Mouse (Mus musculus) effector memory CD4-positive, alpha-beta T cell, adult 5 months (primary cell): ENCODE measurements around the gene Brf1. TPM values are rescaled to one million over a fixed set of nuclear protein-coding genes. Genes with fewer than 3 reads are reported as not detected.

Experiments
- polyA plus RNA-seq: library from polyadenylated mRNA; unstranded; fragments of 100-300 nt; shearing (Covaris generic); gene quantifications from one replicate; pipeline ENCODE4 v1.2.1, GENCODE M21; 2017

The Brf1 gene
- 204 TPM for polyA plus RNA-seq

DNA sequence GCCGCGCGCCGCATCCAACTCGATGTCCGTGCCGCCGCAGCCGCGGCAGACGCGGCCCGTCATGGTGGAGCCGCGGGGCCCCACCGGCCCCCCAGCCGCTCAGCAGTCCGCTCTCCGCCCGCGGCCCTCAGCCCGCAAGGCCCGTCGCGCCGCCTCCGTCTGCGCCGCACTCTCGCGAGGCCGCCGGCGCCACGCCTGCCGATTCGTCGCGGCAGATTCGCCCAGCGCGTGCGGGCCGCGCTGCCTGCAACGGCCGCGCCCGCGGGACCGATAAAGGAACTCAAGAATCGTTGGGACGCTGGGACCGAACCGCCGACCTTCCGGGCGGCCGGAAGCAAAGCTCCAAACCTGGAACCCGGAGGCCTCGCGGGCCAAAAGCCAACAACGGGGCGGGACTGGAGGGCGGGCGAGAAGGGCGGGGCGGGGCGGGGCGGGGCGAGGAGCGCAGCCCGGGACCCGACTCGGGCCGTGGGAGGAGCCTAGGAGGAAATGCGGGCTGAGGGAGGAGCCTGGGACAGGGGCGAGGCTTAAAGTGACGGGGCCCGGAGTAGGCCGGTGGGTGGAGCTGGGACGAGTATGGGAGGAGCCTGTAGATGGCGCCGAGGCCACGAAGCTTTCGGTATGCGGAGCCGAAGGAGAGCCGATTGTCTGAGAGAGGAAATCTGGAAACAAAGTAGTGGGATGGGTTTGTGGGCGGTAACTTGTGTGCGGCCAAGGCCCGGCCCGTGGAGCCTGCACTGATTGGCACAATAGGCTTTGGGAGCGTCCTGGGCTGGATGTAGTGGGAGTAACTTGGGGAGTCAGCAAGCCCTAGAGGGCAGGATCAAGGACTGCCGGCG, at the start of gene Brf1:
Brf1 (minus strand) TSS at position 411 of the 839 bp plus-strand sequence.

DNA sequence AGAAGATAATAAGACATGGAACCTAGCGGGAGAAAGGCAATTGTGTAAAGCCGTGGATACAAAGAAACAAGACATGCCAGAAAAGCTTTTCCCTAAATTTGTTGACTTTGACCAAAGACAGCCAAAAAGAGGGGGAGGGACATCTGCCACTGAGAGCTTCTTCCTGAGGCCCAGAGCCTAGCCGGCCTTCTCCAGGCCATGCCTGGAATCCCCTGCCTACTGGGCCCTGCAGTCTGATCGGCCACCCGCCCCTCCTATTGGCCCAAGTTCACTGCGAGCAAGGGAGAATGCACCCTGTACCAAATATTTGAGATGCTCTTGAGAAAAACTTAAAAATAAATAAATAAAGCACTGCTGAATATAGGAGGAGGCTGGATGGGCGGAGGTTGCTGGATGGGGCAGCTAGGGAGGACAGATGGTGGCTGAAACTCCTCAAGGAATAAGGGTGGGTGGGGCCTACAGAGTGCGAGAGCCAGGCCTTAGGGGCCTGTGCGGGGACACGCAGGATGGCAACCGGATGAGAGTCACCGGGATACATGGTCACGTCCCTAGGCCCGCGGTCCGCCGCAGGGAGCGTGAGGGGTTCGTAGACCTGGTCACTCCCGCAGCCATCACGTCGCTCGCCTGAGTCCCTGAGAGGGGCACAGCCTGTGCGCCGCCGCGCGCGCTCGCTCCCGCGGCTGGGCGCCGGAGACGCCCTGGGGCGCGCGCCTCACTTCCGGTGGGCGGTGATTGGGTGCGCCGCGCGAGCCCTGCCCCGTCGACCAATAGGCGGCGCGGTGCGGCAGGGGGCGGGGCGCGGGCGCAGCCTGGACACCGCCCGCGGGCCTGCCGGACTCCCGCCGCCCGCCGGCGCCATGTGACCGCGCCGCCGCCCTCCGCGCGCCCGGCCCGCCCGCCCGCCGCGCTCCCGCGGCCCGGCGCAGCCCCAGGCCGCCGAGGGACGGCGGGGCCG, 13.4 kb upstream of the Brf1 start, which contains the start of gene Pacs2:
Pacs2 (plus strand) TSS at position 905 of the 955 bp plus-strand sequence.

DNA sequence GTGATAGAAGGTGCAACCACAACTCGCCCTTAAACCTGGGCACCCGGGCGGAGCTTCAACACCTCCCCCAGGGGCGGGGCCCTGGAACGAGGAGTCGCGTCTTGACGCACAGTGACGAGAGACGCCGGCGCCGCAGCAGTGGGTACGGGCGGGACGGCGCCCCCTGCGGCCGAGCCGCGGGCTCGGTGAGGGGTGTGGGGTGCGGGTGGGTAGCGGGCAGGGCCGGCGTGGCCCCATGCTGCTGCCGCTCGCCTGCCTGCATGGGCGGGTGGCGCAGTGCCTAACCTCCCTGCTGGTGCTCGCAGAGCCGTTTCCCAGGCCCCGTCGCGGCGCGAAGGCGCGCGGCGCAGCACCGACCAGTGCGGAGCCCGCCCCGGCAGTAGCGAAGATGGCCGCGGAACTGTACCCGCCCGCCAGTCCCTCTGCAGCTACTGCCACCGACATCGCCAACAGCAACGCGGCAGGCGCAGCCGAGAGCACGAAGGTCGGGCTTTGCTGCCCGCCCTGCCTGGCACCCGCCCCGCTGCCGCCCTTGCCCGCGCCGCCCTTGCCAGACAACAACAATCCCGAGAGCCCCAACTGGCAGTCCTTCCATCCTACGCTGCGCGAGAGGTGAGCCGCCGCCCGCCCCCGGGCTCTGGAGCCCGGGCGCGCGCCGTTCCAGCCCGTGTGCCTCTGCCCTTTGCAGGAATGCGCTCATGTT, 24.0 kb downstream of the Brf1 start, which contains the start of gene Btbd6:
Btbd6 (plus strand) TSS at position 112 of the 703 bp plus-strand sequence.

DNA sequence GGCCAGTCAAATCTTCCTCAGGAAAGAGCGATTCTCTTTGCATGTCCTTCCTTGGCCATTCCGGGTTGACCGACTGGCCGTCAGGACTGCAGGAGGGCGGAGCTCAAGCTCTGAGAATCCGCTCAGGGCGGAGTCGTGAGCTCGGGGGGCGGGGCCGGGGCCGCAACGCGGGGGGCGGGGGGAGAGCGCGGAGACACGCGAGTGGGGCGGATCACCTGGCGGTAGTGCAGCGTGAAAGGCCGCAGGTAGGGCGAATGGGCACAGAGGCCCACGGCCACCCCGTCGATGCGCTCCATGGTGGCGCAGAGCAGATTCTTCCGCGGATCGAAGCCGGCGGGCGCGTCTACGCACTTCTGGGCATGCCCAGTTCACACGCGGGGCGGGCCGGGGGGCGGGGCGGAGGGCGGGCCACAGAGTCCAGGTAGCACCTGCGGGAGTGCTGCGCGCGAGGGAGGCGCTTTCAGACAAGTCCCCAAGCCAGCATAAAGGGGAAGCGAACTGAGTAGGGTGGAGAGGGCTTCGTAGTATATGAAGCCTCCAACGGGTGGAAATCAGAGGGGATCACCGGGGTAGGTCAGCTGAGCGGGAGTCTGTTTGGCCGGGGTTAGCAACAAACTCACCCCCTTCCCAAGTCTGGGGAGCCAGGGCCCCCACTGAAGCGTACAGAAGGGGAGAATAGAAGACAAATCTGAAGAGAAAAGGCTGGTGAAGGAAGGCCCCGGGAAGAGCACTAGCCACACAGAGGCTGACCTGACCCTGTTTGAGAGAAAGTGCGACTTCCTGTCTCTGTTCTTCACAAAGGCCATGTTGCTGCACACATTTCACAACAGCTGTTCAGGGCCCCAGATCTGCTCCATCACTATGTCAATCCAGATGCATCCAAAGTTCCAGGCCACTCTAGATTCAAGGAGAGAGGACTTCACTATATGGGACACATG, 58.5 kb downstream of the Brf1 start, which contains the start of gene Nudt14:
Nudt14 (minus strand) TSS at position 349 of the 938 bp plus-strand sequence.

DNA sequence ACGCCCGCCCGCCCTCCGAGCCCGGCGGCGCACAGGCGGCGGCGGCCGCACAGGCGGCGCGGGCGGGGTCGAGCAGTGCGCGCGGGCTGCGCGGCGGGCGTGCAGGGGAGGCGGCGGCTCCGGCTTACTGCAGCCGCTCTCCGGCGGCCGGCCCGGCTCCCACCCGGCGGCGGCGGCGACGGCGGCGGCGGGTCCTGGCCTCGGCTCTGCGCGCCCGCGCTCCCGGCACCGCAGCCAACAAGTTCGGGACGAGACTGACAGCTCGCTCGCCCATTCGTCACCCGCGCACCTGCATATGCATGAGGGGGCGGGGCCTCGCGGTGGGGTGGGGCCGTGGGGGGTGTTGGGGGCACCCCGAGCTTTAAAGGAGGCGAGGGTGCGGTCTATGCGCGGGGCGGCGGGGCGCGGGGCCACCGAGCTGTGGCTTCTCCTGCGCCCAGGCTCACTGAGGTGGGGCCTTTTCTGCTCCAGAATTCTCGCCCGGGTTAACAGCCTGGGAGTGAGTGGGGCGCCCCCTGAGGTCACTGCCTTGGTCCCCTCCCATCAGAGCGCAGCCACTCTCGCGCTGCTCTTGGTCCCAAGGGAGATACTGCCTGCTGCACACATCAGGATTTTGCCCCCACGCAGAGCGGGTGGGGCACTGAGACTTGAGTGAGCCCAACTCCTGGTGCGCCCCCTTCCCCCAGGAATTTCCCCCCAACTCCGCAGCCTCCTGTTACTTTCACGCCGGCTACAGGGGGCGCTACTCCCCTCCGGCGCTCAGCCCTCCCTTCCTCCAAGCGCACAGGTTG, 70.7 kb downstream of the Brf1 start, which contains the start of gene Jag2:
Jag2 (minus strand) TSS at position 215 of the 791 bp plus-strand sequence.

Other genes with a start within 250 kb of the Brf1 start
- 0.30 TPM for gene Pld4, start 240.0 kb downstream of the Brf1 start, polyA plus RNA-seq
- not detected for gene Ahnak2, start 198.0 kb downstream of the Brf1 start, polyA plus RNA-seq
- not detected for gene Clba1, start 191.8 kb downstream of the Brf1 start, polyA plus RNA-seq
- gene Cdca4, start 171.3 kb downstream of the Brf1 start, polyA plus RNA-seq: 38.0 TPM
- 317 TPM for gene Gpr132, start 132.5 kb downstream of the Brf1 start, polyA plus RNA-seq
- 1.6 TPM for gene Jag2, start 70.9 kb downstream of the Brf1 start, polyA plus RNA-seq
- 33.7 TPM for gene Nudt14, start 58.6 kb downstream of the Brf1 start, polyA plus RNA-seq
- gene Btbd6, start 24.2 kb downstream of the Brf1 start, polyA plus RNA-seq: 64.3 TPM
- 28.6 TPM for gene Pacs2, start 13.8 kb upstream of the Brf1 start, polyA plus RNA-seq
- gene Tex22, start 73.8 kb upstream of the Brf1 start, polyA plus RNA-seq: not detected
- 42.3 TPM for gene Mta1, start 97.6 kb upstream of the Brf1 start, polyA plus RNA-seq
- gene Crip2, start 139.5 kb upstream of the Brf1 start, polyA plus RNA-seq: 21.2 TPM
- gene Crip1, start 145.6 kb upstream of the Brf1 start, polyA plus RNA-seq: 1,752 TPM
- 13.1 TPM for gene Tedc1, start 155.7 kb upstream of the Brf1 start, polyA plus RNA-seq
- gene Tmem121, start 185.2 kb upstream of the Brf1 start, polyA plus RNA-seq: 0.47 TPM